Mouse (Mus musculus): ENCODE data around the gene Vwa3b. TPM values are rescaled to one million over a fixed set of nuclear protein-coding genes. Genes with fewer than 3 reads are reported as not detected.
"Not testable (repeated sequence)": the region's sequence is repeated elsewhere in the genome, so short reads cannot be mapped to it uniquely, and the experiment has no call there.

Gene Vwa3b
- polyA plus RNA-seq, 1 experiment from 2014 or later, result 0.11 TPM

DNA sequence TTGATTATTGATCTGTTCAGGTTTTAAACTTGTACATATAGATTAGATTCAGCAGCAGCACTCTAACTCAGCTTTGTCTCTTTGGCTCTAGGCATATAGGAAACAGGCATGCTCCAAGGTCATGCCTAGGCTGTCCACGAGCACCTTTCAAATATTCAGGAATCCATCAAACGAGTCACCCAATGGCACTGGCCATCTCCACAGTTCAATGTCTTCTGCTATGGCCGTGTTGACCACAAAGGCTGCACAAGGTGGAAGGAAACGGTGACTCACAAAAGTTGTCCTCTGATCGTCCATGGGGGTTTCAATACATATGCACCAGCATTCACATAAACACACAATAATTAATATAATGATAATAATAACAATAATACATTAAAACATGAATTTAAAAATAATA is 21.4 kb upstream of the Vwa3b start:
- no peak overlapping the region for H3K9ac ChIP-seq (ENCODE audit: low read length)
- no peaks in the 10 kb centered on the region for H3K36me3 ChIP-seq (ENCODE audit: control insufficient read depth, insufficient read depth)
- no peaks in the 10 kb centered on the region for H3K4me1 ChIP-seq (ENCODE audit: control insufficient read depth, insufficient read depth, low read length)
- H3K27me3 ChIP-seq (ENCODE audit: control insufficient read depth, insufficient read depth, low read length), result no peaks in the 10 kb centered on the region
- H3K27ac ChIP-seq (ENCODE audit: low read length), result no peak overlapping the region
- no peak overlapping the region for H3K4me2 ChIP-seq (ENCODE audit: low read depth, low read length)
- H3K4me3 ChIP-seq (ENCODE audit: low read length), result no peak overlapping the region
- 74% methylated on average over 5 of the region's 5 CpGs for WGBS
- no peaks in the 10 kb centered on the region for H3K9me3 ChIP-seq (replicated peaks; ENCODE audit: control insufficient read depth, low read length)
- ATAC-seq (replicated peaks; ENCODE audit: extremely low read depth, insufficient read depth, low FRiP score), result no peak

DNA sequence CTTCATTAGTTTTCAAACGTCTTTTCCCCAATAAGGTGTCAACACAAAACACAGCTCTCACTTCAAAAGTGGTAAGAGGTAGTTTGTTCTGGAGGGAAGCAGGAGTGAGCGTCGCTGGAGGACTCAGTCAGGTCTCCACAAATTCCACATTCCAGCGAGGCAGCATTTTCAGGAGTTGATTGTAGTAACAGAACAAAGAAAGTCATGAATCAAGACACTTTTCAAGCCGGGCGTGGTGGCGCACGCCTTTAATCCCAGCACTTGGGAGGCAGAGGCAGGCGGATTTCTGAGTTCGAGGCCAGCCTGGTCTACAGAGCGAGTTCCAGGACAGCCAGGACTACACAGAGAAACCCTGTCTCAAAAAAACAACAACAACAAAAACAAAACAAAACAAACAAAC is 19.9 kb upstream of the Vwa3b start:
- H3K36me3 ChIP-seq (ENCODE audit: control insufficient read depth, insufficient read depth); H3K27ac ChIP-seq (ENCODE audit: low read length); H3K4me2 ChIP-seq (ENCODE audit: low read depth, low read length); H3K27me3 ChIP-seq (ENCODE audit: control insufficient read depth, insufficient read depth, low read length); H3K4me3 ChIP-seq (ENCODE audit: low read length); H3K4me1 ChIP-seq (ENCODE audit: control insufficient read depth, insufficient read depth, low read length); H3K9ac ChIP-seq (ENCODE audit: low read length); ATAC-seq (replicated peaks; ENCODE audit: extremely low read depth, insufficient read depth, low FRiP score); H3K9me3 ChIP-seq (replicated peaks; ENCODE audit: control insufficient read depth, low read length): not testable (repeated sequence)
- 81% methylated on average over 11 of the region's 11 CpGs for WGBS

DNA sequence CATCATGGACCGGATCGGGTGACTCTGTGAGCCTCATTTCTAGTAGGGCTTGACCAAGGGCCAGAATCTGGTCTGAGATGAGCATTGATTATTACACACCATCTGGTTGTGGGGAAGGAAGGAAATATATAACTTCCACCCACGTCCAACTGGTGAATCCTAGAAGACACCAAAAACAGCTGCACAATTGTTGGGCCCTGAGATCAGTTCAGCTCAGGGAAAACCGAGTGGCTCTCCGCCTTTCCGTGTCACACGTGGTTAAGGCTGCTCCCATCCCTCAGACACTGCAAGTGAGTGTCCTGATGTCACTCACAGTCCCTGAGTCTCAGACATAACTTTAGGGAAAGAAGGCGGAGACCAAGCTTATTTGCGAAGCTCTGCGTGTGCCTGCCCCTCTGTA is 16.5 kb upstream of the Vwa3b start:
- no peaks in the 10 kb centered on the region for H3K9me3 ChIP-seq (replicated peaks; ENCODE audit: control insufficient read depth, low read length)
- no peak overlapping the region for H3K4me2 ChIP-seq (ENCODE audit: low read depth, low read length)
- no peak overlapping the region for H3K27ac ChIP-seq (ENCODE audit: low read length)
- no peak overlapping the region for H3K9ac ChIP-seq (ENCODE audit: low read length)
- H3K4me1 ChIP-seq (ENCODE audit: control insufficient read depth, insufficient read depth, low read length), result no peaks in the 10 kb centered on the region
- H3K36me3 ChIP-seq (ENCODE audit: control insufficient read depth, insufficient read depth), result no peaks in the 10 kb centered on the region
- 70% methylated on average over 10 of the region's 10 CpGs for WGBS
- no peak for ATAC-seq (replicated peaks; ENCODE audit: extremely low read depth, insufficient read depth, low FRiP score)
- H3K4me3 ChIP-seq (ENCODE audit: low read length), result no peak overlapping the region
- no peaks in the 10 kb centered on the region for H3K27me3 ChIP-seq (ENCODE audit: control insufficient read depth, insufficient read depth, low read length)

DNA sequence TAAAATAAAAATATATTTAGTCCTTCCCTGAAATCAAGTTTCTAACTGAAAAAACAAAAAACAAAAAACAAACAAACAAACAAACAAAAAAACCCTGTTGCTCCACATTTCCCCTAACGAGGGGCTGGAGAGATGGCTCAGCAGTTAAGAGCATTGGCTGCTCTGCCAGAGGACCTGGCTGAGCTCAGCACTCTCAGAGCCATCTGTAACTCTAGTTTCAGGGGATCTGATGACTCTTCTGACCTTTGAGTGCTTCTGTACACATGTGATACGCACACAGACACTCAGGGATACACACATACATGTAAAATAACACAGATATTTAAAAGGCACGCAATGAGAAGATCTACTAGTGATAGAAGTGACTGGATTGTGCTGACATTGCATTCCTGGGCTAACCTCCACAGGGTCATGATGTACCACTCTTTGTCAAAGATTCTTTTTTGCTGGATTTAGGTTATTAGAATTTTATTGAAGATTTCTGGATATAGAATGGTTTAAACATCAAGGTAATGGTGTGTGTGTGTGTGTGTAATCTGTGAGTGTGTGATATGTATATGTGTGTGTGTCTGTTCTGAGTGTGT is 14.7 kb upstream of the Vwa3b start:
- ATAC-seq (replicated peaks; ENCODE audit: extremely low read depth, insufficient read depth, low FRiP score), result no peak
- Histone ChIP-seq H3K4me2 (ENCODE audit: low read depth, low read length) (no peak overlapping the region), H3K4me3 (ENCODE audit: low read length) (no peak overlapping the region), H3K27me3 (ENCODE audit: control insufficient read depth, insufficient read depth, low read length) (no peaks in the 10 kb centered on the region), H3K4me1 (ENCODE audit: control insufficient read depth, insufficient read depth, low read length) (no peaks in the 10 kb centered on the region), H3K9me3 (replicated peaks; ENCODE audit: control insufficient read depth, low read length) (no peaks in the 10 kb centered on the region), H3K36me3 (ENCODE audit: control insufficient read depth, insufficient read depth) (no peaks in the 10 kb centered on the region), H3K27ac (ENCODE audit: low read length) (no peak overlapping the region), H3K9ac (ENCODE audit: low read length) (no peak overlapping the region)
- 65% methylated on average over 3 of the region's 3 CpGs for WGBS

DNA sequence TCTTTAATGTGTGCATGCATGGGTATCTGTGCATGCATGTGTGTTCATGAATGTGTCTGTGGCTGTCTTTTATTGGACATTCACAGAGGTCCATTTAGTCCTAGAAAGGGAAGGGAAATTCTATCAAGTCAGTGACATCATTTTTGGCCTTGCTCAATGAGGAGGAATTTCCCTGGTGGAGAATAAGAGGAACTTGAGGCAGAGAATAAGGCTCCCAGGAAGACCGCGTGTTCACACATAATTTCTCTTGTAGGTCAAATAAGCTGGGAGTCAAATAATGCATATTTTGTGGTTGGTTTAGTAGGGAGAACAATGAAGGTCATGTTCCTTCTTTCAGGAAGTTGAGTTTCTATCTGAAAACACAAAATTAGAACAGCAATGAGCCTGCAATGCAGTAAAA is 13.4 kb upstream of the Vwa3b start:
- no peaks in the 10 kb centered on the region for H3K27me3 ChIP-seq (ENCODE audit: control insufficient read depth, insufficient read depth, low read length)
- 78% methylated on average over 2 of the region's 2 CpGs for WGBS
- no peaks in the 10 kb centered on the region for H3K36me3 ChIP-seq (ENCODE audit: control insufficient read depth, insufficient read depth)
- no peak overlapping the region for H3K27ac ChIP-seq (ENCODE audit: low read length)
- H3K4me3 ChIP-seq (ENCODE audit: low read length), result no peak overlapping the region
- no peaks in the 10 kb centered on the region for H3K4me1 ChIP-seq (ENCODE audit: control insufficient read depth, insufficient read depth, low read length)
- H3K9ac ChIP-seq (ENCODE audit: low read length), result no peak overlapping the region
- H3K4me2 ChIP-seq (ENCODE audit: low read depth, low read length), result no peak overlapping the region
- no peaks in the 10 kb centered on the region for H3K9me3 ChIP-seq (replicated peaks; ENCODE audit: control insufficient read depth, low read length)
- ATAC-seq (replicated peaks; ENCODE audit: extremely low read depth, insufficient read depth, low FRiP score), result no peak

DNA sequence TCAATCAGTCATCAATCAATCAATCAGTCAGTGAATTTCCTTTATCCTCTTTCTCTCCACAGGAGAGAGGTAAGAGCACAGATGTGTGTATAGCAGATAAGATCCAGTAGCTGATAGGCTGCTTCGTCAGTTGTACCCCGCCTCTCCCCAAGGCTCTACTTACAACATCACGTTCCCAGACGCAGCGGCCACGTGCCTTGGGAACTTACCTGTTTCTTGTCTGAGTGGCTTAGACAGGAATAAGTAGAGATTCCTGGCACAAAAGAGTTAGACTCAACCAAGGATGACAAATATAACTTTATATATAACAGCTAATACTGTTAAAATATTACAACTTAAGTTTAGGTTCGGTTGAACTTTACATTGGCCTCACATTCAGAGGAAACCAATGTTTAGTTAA is 12.7 kb upstream of the Vwa3b start:
- ATAC-seq (replicated peaks; ENCODE audit: extremely low read depth, insufficient read depth, low FRiP score), result no peak
- Histone ChIP-seq H3K9me3 (replicated peaks; ENCODE audit: control insufficient read depth, low read length) (no peaks in the 10 kb centered on the region), H3K4me3 (ENCODE audit: low read length) (no peak overlapping the region), H3K27ac (ENCODE audit: low read length) (no peak overlapping the region), H3K36me3 (ENCODE audit: control insufficient read depth, insufficient read depth) (no peaks in the 10 kb centered on the region), H3K27me3 (ENCODE audit: control insufficient read depth, insufficient read depth, low read length) (no peaks in the 10 kb centered on the region), H3K4me1 (ENCODE audit: control insufficient read depth, insufficient read depth, low read length) (no peaks in the 10 kb centered on the region), H3K9ac (ENCODE audit: low read length) (no peak overlapping the region), H3K4me2 (ENCODE audit: low read depth, low read length) (no peak overlapping the region)
- 51% methylated on average over 7 of the region's 7 CpGs for WGBS

DNA sequence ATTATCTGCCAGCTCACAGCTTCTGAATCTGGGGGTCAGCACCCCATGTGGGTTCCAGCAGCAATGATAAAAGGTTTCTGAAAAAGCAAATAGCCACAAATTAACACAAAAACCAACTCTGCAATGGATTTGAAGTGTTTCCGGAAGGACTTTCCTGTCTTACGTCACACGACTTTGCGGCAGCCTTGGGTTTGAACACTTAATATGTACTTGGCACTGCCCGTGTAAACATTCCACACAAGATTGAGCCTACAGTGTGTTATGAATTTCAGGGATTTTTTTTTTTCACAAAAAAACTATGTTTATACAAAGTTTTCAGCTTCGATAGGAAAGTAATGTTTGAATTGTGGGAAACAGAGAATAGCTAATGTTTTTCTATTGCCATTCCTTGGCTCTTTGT is 7.4 kb upstream of the Vwa3b start:
- no peak overlapping the region for H3K9ac ChIP-seq (ENCODE audit: low read length)
- H3K4me3 ChIP-seq (ENCODE audit: low read length), result no peak overlapping the region
- H3K9me3 ChIP-seq (replicated peaks; ENCODE audit: control insufficient read depth, low read length), result no peaks in the 10 kb centered on the region; the same call in 1 of the 2 replicates
- no peaks in the 10 kb centered on the region for H3K27me3 ChIP-seq (ENCODE audit: control insufficient read depth, insufficient read depth, low read length)
- no peaks in the 10 kb centered on the region for H3K4me1 ChIP-seq (ENCODE audit: control insufficient read depth, insufficient read depth, low read length)
- no peak overlapping the region for H3K4me2 ChIP-seq (ENCODE audit: low read depth, low read length)
- no peak overlapping the region for H3K27ac ChIP-seq (ENCODE audit: low read length)
- H3K36me3 ChIP-seq (ENCODE audit: control insufficient read depth, insufficient read depth), result no peaks in the 10 kb centered on the region
- 77% methylated on average over 6 of the region's 6 CpGs for whole genome bisulfite sequencing
- no peak for ATAC-seq (replicated peaks; ENCODE audit: extremely low read depth, insufficient read depth, low FRiP score)

DNA sequence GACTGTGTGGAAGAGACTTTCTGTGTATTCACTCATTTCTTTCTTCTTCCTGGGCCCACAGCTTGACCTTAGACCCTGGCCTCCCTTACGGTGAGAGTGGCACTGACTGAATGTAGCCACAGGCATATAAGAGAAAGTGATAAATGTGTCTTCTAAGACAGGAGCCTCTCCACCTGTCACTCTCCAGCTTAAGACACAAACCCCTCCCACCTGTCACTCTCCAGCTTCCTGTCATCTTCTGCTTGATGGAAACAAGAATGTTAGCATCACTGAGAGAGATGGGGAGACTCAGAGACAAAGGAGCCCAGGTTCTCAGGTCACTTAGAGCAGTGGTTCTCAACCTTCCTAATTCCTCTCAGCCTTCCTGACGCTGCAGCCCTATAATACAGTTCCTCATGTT is 3.7 kb upstream of the Vwa3b start:
- 73% methylated on average over 2 of the region's 2 CpGs for WGBS

DNA sequence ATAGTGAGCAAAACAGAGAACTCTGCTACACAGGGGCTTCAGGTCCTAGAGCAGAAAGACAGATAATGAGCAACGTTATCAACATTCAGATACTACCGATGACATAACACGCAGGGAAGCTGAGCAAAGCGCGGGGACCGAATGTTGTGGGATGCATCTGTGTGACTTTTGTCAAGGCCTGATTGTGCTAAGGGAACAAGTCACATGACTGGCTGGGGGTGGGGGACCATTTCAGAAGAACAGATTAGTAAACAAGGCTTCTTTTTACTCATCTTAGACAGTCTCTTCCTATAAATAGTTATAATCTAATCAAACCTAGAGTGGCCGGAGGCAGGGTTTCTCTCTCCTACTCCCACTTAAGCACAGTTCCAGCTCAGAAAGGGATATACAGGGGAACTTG is 1.7 kb upstream of the Vwa3b start:
- Histone ChIP-seq H3K4me2 (ENCODE audit: low read depth, low read length) (no peak overlapping the region), H3K27me3 (ENCODE audit: control insufficient read depth, insufficient read depth, low read length) (no peaks in the 10 kb centered on the region), H3K4me3 (ENCODE audit: low read length) (no peak overlapping the region), H3K9ac (ENCODE audit: low read length) (no peak overlapping the region), H3K9me3 (replicated peaks; ENCODE audit: control insufficient read depth, low read length) (no peaks in the 10 kb centered on the region; the same call in 1 of the 2 replicates), H3K27ac (ENCODE audit: low read length) (no peak overlapping the region), H3K36me3 (ENCODE audit: control insufficient read depth, insufficient read depth) (no peaks in the 10 kb centered on the region), H3K4me1 (ENCODE audit: control insufficient read depth, insufficient read depth, low read length) (0 out of 2 replicates have a peak, but pooled peaks cover 3% of the 10 kb centered on the region)
- no peak for ATAC-seq (replicated peaks; ENCODE audit: extremely low read depth, insufficient read depth, low FRiP score)
- 67% methylated on average over 7 of the region's 7 CpGs for WGBS

More for the DNA sequence above, 3.7 kb upstream of the Vwa3b start:
- no peaks in the 10 kb centered on the region for H3K4me1 ChIP-seq (ENCODE audit: control insufficient read depth, insufficient read depth, low read length)
- no peaks in the 10 kb centered on the region for H3K27me3 ChIP-seq (ENCODE audit: control insufficient read depth, insufficient read depth, low read length)
- no peak overlapping the region for H3K27ac ChIP-seq (ENCODE audit: low read length)
- no peaks in the 10 kb centered on the region; the same call in 1 of the 2 replicates for H3K9me3 ChIP-seq (replicated peaks; ENCODE audit: control insufficient read depth, low read length)
- no peak overlapping the region for H3K4me3 ChIP-seq (ENCODE audit: low read length)
- no peak overlapping the region for H3K9ac ChIP-seq (ENCODE audit: low read length)
- H3K4me2 ChIP-seq (ENCODE audit: low read depth, low read length), result no peak overlapping the region
- no peaks in the 10 kb centered on the region for H3K36me3 ChIP-seq (ENCODE audit: control insufficient read depth, insufficient read depth)
- ATAC-seq (replicated peaks; ENCODE audit: extremely low read depth, insufficient read depth, low FRiP score), result no peak

Measured in heart, embryonic 16.5 days (tissue).